Mouse (Mus musculus) lung, embryonic 14.5 days (tissue): ENCODE measurements at regions not wholly inside any gene's neighbourhood (a gene's known extent, or its start where the extent isn't known, plus 50 kb on each side); places are given as distances from the start of the nearest gene placed in this dataset.

Experiments
- ATAC-seq: fragments of 200-750 bp; cut with Nextera tagmentation; 2 replicates; pipeline ENCODE4 v1.8.0; 2017; ENCODE audit warnings: mild to moderate bottlenecking, moderate TSS enrichment, moderate library complexity; ENCODE audit not compliant: insufficient read depth
- DNase-seq: peaks from one replicate; pipeline ENCODE4 v3.0.0-alpha.2; 2015
- H3K27ac ChIP-seq: fragments of 300-500 bp; sonication (generic); 2 replicates; pipeline ENCODE4 v1.5.1; 2014; ENCODE audit warnings: low read depth, mild to moderate bottlenecking, moderate library complexity
- H3K27me3 ChIP-seq: fragments of 300-500 bp; sonication (generic); 2 replicates; pipeline ENCODE4 v1.6.1; 2014; ENCODE audit warnings: low read length, control low read depth; ENCODE audit not compliant: insufficient read depth
- H3K36me3 ChIP-seq: fragments of 300-500 bp; sonication (generic); 2 replicates; pipeline ENCODE4 v1.6.1; 2014; ENCODE audit warnings: control low read depth; ENCODE audit not compliant: insufficient read depth
- H3K4me1 ChIP-seq: fragments of 300-500 bp; sonication (generic); 2 replicates; pipeline ENCODE4 v1.6.1; 2014; ENCODE audit warnings: antibody characterized with exemption, control low read depth; ENCODE audit not compliant: insufficient read depth
- H3K4me2 ChIP-seq: fragments of 300-500 bp; sonication (generic); 2 replicates; pipeline ENCODE4 v1.6.1; 2014; ENCODE audit warnings: mild to moderate bottlenecking
- H3K4me3 ChIP-seq: fragments of 300-500 bp; sonication (generic); 2 replicates; pipeline ENCODE4 v1.5.1; 2014; ENCODE audit warnings: low read depth, low read length
- H3K9ac ChIP-seq: fragments of 300-500 bp; sonication (generic); 2 replicates; pipeline ENCODE4 v1.6.1; 2014
- H3K9me3 ChIP-seq: fragments of 300-500 bp; sonication (generic); 2 replicates; pipeline ENCODE4 v1.6.1; 2016; ENCODE audit warnings: low read depth, low read length, control low read depth
- CTCF ChIP-seq: IDR thresholded peaks from 2 replicates; pipeline ENCODE4 v1.5.1; 2016; ENCODE audit warnings: antibody characterized with exemption, low read depth
- WGBS: fragments of 180-500 bp; shearing (Covaris S2); extraction: QIAGEN DNeasy Blood & Tissue Kit; methylation state at CpG from one replicate; pipeline ENCODE4 v1.1.7; 2014; 5-methylcytosine and 5-hydroxymethylcytosine counted together

- Histone ChIP-seq H3K27me3 (no peaks in the 10 kb centered on the region), H3K4me2 (no peak overlapping the region), H3K4me3 (no peak overlapping the region), H3K27ac (no peak overlapping the region), H3K4me1 (no peaks in the 10 kb centered on the region), H3K9me3 (no peaks in the 10 kb centered on the region), H3K36me3 (no peaks in the 10 kb centered on the region), H3K9ac (no peak overlapping the region)
- no peak for TF ChIP-seq CTCF
- no peak for ATAC-seq
- WGBS, result 82% methylated on average over 8 of the region's 8 CpGs
- DNase-seq, result no peak
These were observed 78.3 kb upstream of the Caprin1 start for GRCm38 (mm10) chr2:103875754-103876153.

GRCm38 (mm10) chr2:103876236-103876635 lies 78.8 kb upstream of the Caprin1 start:
- DNase-seq, result no peak
- Histone ChIP-seq H3K4me1 (no peaks in the 10 kb centered on the region), H3K36me3 (no peaks in the 10 kb centered on the region), H3K27ac (no peak overlapping the region), H3K27me3 (no peaks in the 10 kb centered on the region), H3K9ac (no peak overlapping the region), H3K4me3 (no peak overlapping the region), H3K9me3 (no peaks in the 10 kb centered on the region), H3K4me2 (no peak overlapping the region)
- no peak for TF ChIP-seq CTCF
- no peak for ATAC-seq
- WGBS, result 75% methylated on average over 2 of the region's 2 CpGs

- Histone ChIP-seq H3K4me2 (no peak overlapping the region), H3K4me3 (no peak overlapping the region), H3K9me3 (no peaks in the 10 kb centered on the region), H3K4me1 (no peaks in the 10 kb centered on the region), H3K27me3 (no peaks in the 10 kb centered on the region), H3K27ac (no peak overlapping the region), H3K9ac (no peak overlapping the region), H3K36me3 (no peaks in the 10 kb centered on the region)
- DNase-seq (no peak), ATAC-seq (no peak; the same call in 1 of the 2 replicates)
- WGBS, result 28% methylated on average over 10 of the region's 10 CpGs
- no peak for TF ChIP-seq CTCF
These were observed 76.6 kb upstream of the Lmo2 start for GRCm38 (mm10) chr2:103881026-103881763.

GRCm38 (mm10) chr2:103884926-103885325 lies 72.9 kb upstream of the Lmo2 start:
- TF ChIP-seq CTCF, result no peak
- Histone ChIP-seq H3K4me2 (no peak overlapping the region), H3K27me3 (no peaks in the 10 kb centered on the region), H3K4me3 (no peak overlapping the region), H3K9ac (no peak overlapping the region), H3K9me3 (no peaks in the 10 kb centered on the region), H3K36me3 (no peaks in the 10 kb centered on the region), H3K4me1 (no peaks in the 10 kb centered on the region), H3K27ac (no peak overlapping the region)
- no peak for ATAC-seq
- no peak for DNase-seq
- WGBS, result 53% methylated on average over 10 of the region's 10 CpGs

- no peak for ATAC-seq
- Histone ChIP-seq H3K9me3 (no peaks in the 10 kb centered on the region), H3K4me2 (no peak overlapping the region), H3K27me3 (no peaks in the 10 kb centered on the region), H3K4me1 (no peaks in the 10 kb centered on the region), H3K9ac (no peak overlapping the region), H3K36me3 (no peaks in the 10 kb centered on the region), H3K27ac (no peak overlapping the region), H3K4me3 (no peak overlapping the region)
- WGBS, result 80% methylated on average over 7 of the region's 7 CpGs
- DNase-seq, result no peak
- TF ChIP-seq CTCF, result no peak
These were observed 69.8 kb upstream of the Lmo2 start for GRCm38 (mm10) chr2:103888023-103888422.

DNA sequence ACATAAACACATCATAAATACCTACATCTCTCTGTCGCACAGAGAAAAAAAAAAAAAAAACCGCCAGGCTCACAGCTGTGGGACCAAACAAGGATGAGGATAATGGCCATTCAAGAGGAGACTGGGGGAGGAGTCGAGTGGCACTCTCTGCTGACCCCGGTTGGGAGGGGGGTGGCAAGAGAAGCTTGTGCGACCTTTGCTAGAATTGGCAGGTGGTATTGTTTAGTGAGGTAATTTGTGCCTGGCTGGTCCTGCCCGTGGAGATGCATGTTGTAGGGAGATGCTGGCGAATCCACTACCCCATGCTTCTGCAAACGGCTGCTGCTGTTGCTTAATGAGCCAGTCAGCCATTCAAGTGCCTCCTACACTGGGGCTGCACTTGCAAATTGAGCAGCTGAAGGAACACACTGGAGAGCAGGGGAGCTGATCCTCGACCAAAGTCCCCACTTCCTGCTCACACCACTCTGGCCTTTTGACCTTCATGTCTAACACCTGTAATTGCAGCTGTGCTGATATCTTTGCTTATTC lies 66.5 kb upstream of the Lmo2 start:
- no peak overlapping the region for H3K4me3 ChIP-seq
- no peak for TF ChIP-seq CTCF
- H3K27ac ChIP-seq, result no peak overlapping the region
- no peaks in the 10 kb centered on the region for H3K4me1 ChIP-seq
- no peak overlapping the region for H3K4me2 ChIP-seq
- DNase-seq, result no peak
- H3K27me3 ChIP-seq, result no peaks in the 10 kb centered on the region
- H3K9ac ChIP-seq, result no peak overlapping the region
- H3K36me3 ChIP-seq, result no peaks in the 10 kb centered on the region
- no peak for ATAC-seq
- H3K9me3 ChIP-seq, result no peaks in the 10 kb centered on the region
- 13% methylated on average over 9 of the region's 9 CpGs for WGBS

- ATAC-seq, result no peak
- H3K9ac ChIP-seq, result no peak overlapping the region
- H3K36me3 ChIP-seq, result no peaks in the 10 kb centered on the region
- WGBS, result 92% methylated on average over 2 of the region's 2 CpGs
- TF ChIP-seq CTCF, result no peak
- no peak overlapping the region; the same call in 1 of the 2 replicates for H3K27ac ChIP-seq
- no peak overlapping the region for H3K4me3 ChIP-seq
- H3K27me3 ChIP-seq, result no peaks in the 10 kb centered on the region
- no peaks in the 10 kb centered on the region for H3K4me1 ChIP-seq
- no peaks in the 10 kb centered on the region for H3K9me3 ChIP-seq
- H3K4me2 ChIP-seq, result no peak overlapping the region
- no peak for DNase-seq
These were observed 64.5 kb upstream of the Lmo2 start for GRCm38 (mm10) chr2:103893159-103893740.
